Mouse (Mus musculus): ENCODE measurements around the gene Cmc2. TPM values are rescaled to one million over a fixed set of nuclear protein-coding genes. Genes with fewer than 3 reads are reported as not detected.
A peak's percentile ranks its signal among the peaks of the same experiment; 100 is the strongest.

The Cmc2 gene
- total RNA-seq (2014; rRNA removed) (6.9 and 9.5 TPM in 2 replicates), polyA plus RNA-seq (2015; fragmentation: Nextera tagmentation; extraction: Ambion mirVana) (26.8 and 27.9 TPM in 2 replicates)

DNA sequence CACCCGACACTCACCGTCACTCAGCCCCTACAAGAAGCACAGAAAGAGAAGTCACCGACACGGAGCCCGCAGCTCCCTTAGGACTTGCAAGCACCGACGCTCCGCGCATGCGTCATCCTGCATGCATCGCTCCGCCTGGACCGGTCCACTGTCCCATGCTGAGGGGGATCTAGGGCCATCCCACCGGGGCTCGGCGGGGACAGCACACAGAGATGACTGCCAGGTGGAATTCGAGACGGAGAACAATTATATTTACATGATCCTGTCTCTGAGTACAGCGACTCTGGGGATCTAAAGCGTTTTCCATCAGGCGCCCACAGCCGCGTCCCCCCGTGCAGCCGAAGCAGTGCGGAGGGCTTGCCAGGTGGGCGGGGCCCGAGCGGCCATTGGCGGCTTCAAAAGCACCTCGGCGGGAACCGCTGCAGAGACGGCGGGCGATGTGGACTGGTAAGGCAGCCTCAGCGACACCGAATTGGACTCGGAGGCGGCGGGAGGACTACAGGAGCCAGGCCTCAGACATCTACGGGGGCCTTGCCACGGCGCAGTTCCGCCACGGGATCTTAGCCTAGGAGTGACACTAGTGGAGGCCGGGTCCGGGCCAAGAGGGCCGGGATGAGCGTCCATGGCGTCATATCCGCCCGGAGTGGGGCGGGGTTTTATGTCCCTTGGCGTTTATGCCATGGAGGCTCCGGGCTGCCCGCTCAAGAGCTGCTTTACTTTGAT lies at the start of gene Cmc2, which contains the start of gene Cenpn:
Gene Cmc2, minus strand, starts transcription at position 119 of the 723 bp plus-strand sequence.
Gene Cenpn, plus strand, starts transcription at position 394 of the 723 bp plus-strand sequence.
- WGBS = under 1% methylated on average over 57 of the region's 57 CpGs
- Histone ChIP-seq H3K4me2 (ENCODE audit: low read depth) (peak within 1 kb of the TSS; percentile 84), H3K4me1 (ENCODE audit: insufficient read depth) (0 out of 2 replicates have a peak, but pooled peaks cover 4% of the 10 kb centered on the region), H3K27me3 (ENCODE audit: insufficient read depth, low read length) (no peaks in the 10 kb centered on the region), H3K27ac (ENCODE audit: low read depth, low read length) (peak within 1 kb of the TSS; percentile 78), H3K36me3 (ENCODE audit: insufficient read depth) (no peaks in the 10 kb centered on the region), H3K4me3 (ENCODE audit: low read depth, low read length) (peak within 1 kb of the TSS; percentile 85), H3K9ac (peak within 1 kb of the TSS; percentile 59), H3K9me3 (ENCODE audit: low read length) (no peaks in the 10 kb centered on the region)
- TF ChIP-seq CTCF (IDR thresholded peaks at IDR 0.05; ENCODE audit: low read depth) = no peak
- ATAC-seq (peak; percentile 97), DNase-seq (peak; percentile 98)

DNA sequence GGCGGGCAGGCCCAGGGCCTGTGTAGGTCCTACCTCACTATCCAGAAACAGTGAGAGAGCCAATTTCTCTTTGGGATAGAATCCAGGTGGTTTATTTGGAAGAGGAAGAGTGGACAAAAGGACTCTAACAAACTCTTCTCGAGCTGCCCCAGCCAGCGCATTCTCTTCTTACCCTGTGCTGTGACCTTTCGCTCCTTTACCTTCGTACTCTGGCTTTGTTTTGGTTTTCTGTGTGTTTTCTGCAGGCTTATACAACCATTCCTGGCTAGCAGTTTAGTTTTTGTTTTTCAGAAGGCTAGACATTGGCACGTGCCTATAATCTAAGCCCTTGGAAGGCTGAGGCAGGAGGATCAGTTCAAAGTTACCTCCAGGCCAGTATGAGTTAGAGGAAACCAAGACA lies 48.3 kb upstream of the Cmc2 start:
- Histone ChIP-seq H3K4me3 (ENCODE audit: low read depth, low read length) (no peak overlapping the region), H3K4me2 (ENCODE audit: low read depth) (no peak overlapping the region), H3K4me1 (ENCODE audit: insufficient read depth) (no peaks in the 10 kb centered on the region), H3K27me3 (ENCODE audit: insufficient read depth, low read length) (no peaks in the 10 kb centered on the region), H3K36me3 (ENCODE audit: insufficient read depth) (peaks cover 5% of the 10 kb centered on the region), H3K9me3 (ENCODE audit: low read length) (no peaks in the 10 kb centered on the region), H3K9ac (no peak overlapping the region), H3K27ac (ENCODE audit: low read depth, low read length) (no peak overlapping the region)
- ATAC-seq (no peak), DNase-seq (no peak)
- TF ChIP-seq CTCF (IDR thresholded peaks at IDR 0.05; ENCODE audit: low read depth) = no peak
- WGBS = 80% methylated on average over 6 of the region's 6 CpGs

DNA sequence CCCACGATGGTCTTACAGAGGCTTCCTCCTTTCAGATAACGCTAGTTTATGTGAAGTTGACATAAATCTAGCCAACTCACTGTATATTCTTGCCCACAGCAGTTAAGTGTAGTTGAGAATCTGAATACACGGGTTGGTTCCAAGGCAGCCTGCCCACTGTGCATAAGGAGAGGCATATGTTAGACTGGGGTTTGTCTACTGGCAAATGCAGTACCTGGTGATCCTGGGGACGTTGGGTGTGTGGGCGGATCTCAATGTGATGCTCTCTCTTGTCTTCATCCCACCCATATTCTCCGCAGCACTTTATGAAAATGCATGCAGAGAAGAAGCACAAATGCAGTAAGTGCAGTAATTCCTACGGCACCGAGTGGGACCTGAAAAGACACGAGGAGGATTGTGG lies 33.2 kb upstream of the Cmc2 start:
- DNase-seq (no peak), ATAC-seq (no peak)
- no peaks in the 10 kb centered on the region for H3K27me3 ChIP-seq (ENCODE audit: insufficient read depth, low read length)
- no peaks in the 10 kb centered on the region for H3K9me3 ChIP-seq (ENCODE audit: low read length)
- no peak for TF ChIP-seq CTCF (IDR thresholded peaks at IDR 0.05; ENCODE audit: low read depth)
- H3K27ac ChIP-seq (ENCODE audit: low read depth, low read length) = no peak overlapping the region
- H3K4me2 ChIP-seq (ENCODE audit: low read depth) = no peak overlapping the region
- H3K4me3 ChIP-seq (ENCODE audit: low read depth, low read length) = no peak overlapping the region
- 91% methylated on average over 9 of the region's 9 CpGs for whole genome bisulfite sequencing
- H3K36me3 ChIP-seq (ENCODE audit: insufficient read depth) = peaks cover 60% of the 10 kb centered on the region
- H3K9ac ChIP-seq = no peak overlapping the region
- no peaks in the 10 kb centered on the region for H3K4me1 ChIP-seq (ENCODE audit: insufficient read depth)

DNA sequence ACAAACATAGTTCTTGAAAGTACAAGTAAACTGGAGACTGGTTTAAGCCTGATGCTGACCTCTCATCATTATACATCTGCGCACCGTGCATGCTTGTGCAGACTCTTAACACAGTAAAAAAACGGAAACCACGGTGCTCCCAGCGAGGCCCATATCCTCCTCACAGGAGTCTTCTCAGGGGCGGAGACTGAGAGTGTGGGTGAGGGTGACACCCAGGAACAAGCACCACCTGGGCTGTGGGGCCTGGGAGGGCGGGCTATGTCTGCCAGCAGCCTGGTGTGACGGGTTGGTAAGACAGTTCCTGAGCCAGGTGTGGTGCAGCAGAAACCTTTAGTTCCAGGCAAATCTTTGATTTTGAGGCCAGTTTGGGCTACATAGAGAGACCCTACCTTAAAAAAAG lies 31.2 kb upstream of the Cmc2 start:
- TF ChIP-seq CTCF (IDR thresholded peaks at IDR 0.05; ENCODE audit: low read depth) = no peak
- Histone ChIP-seq H3K4me3 (ENCODE audit: low read depth, low read length) (no peak overlapping the region), H3K36me3 (ENCODE audit: insufficient read depth) (peaks cover 41% of the 10 kb centered on the region), H3K27ac (ENCODE audit: low read depth, low read length) (no peak overlapping the region), H3K9me3 (ENCODE audit: low read length) (no peaks in the 10 kb centered on the region), H3K4me2 (ENCODE audit: low read depth) (no peak overlapping the region), H3K9ac (no peak overlapping the region), H3K4me1 (ENCODE audit: insufficient read depth) (no peaks in the 10 kb centered on the region), H3K27me3 (ENCODE audit: insufficient read depth, low read length) (no peaks in the 10 kb centered on the region)
- 93% methylated on average over 8 of the region's 8 CpGs for WGBS
- no peak for DNase-seq
- no peak for ATAC-seq

DNA sequence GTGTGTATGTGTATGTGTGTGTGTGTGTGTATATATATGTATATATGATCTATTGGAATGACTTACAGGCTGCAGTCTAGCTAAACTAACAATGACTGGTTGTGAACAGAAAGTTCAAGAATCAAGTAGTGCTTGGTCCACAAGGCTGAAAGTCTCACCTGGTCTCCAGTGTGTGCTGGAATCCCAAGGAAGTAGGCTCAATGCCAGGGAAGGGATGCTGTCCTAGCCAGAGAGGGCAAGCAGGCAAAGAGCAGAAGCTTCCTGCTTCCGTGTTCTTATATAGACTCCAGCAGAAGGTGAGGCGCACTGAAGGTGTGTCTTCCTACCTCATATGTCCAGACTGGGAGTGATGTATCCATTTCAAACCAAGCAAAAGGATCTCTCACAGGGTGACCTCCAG lies 30.5 kb upstream of the Cmc2 start:
- no peaks in the 10 kb centered on the region for H3K9me3 ChIP-seq (ENCODE audit: low read length)
- H3K4me1 ChIP-seq (ENCODE audit: insufficient read depth) = no peaks in the 10 kb centered on the region
- H3K4me3 ChIP-seq (ENCODE audit: low read depth, low read length) = no peak overlapping the region
- TF ChIP-seq CTCF (IDR thresholded peaks at IDR 0.05; ENCODE audit: low read depth) = no peak
- ATAC-seq = no peak
- no peak for DNase-seq
- H3K27ac ChIP-seq (ENCODE audit: low read depth, low read length) = no peak overlapping the region
- WGBS = 92% methylated on average over 2 of the region's 2 CpGs
- H3K36me3 ChIP-seq (ENCODE audit: insufficient read depth) = peaks cover 35% of the 10 kb centered on the region
- no peaks in the 10 kb centered on the region for H3K27me3 ChIP-seq (ENCODE audit: insufficient read depth, low read length)
- H3K4me2 ChIP-seq (ENCODE audit: low read depth) = no peak overlapping the region
- no peak overlapping the region for H3K9ac ChIP-seq

DNA sequence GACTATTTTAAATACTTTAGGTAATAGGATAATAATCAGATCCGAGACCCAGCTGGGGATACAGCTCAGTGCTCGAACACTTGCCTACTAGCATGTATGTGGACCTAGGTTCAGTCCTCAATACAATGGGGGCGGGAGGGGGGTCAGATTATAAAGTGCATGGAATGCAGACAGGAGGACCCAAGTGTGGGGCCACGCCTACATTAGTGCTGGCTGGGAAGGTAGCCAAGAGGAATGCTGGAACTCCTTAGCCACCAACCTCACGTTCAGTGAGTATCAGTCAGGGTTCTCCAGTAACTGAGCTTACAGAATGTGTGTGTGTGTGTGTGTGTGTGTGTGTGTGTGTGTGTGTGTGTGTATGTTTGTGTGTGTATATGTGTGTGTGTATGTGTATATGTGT lies 30.1 kb upstream of the Cmc2 start:
- 58% methylated on average over 5 of the region's 5 CpGs for WGBS
- Histone ChIP-seq H3K4me1 (ENCODE audit: insufficient read depth) (no peaks in the 10 kb centered on the region), H3K4me2 (ENCODE audit: low read depth) (no peak overlapping the region), H3K9ac (no peak overlapping the region), H3K27ac (ENCODE audit: low read depth, low read length) (no peak overlapping the region), H3K9me3 (ENCODE audit: low read length) (no peaks in the 10 kb centered on the region), H3K36me3 (ENCODE audit: insufficient read depth) (peaks cover 31% of the 10 kb centered on the region), H3K27me3 (ENCODE audit: insufficient read depth, low read length) (no peaks in the 10 kb centered on the region), H3K4me3 (ENCODE audit: low read depth, low read length) (no peak overlapping the region)
- ATAC-seq = no peak
- no peak for TF ChIP-seq CTCF (IDR thresholded peaks at IDR 0.05; ENCODE audit: low read depth)
- no peak for DNase-seq

DNA sequence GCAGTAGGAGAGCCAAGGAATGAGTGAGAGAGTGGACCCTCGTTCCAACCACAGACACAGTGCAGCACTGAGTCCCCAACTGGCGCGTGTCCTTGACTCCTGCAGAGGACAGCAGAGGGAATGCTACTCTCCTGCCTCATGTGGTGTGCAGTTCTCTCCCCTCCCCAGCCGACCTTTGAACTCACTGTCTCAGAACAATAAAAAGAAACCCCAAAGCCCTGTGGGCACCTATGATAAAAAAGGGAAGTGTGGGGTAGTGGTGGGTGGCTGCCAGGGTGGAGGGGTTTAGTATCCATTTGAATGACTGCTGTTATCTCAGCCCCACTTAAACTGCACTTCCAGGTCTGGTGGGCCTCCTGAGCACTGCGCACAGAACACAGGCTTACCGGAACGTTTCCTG lies 26.3 kb upstream of the Cmc2 start:
- WGBS = 92% methylated on average over 7 of the region's 7 CpGs
- Histone ChIP-seq H3K36me3 (ENCODE audit: insufficient read depth) (no peaks in the 10 kb centered on the region), H3K4me1 (ENCODE audit: insufficient read depth) (peaks cover 14% of the 10 kb centered on the region), H3K9me3 (ENCODE audit: low read length) (no peaks in the 10 kb centered on the region), H3K27ac (ENCODE audit: low read depth, low read length) (no peak overlapping the region), H3K9ac (no peak overlapping the region), H3K4me2 (ENCODE audit: low read depth) (no peak overlapping the region), H3K4me3 (ENCODE audit: low read depth, low read length) (no peak overlapping the region), H3K27me3 (ENCODE audit: insufficient read depth, low read length) (no peaks in the 10 kb centered on the region)
- no peak for ATAC-seq
- DNase-seq = no peak
- TF ChIP-seq CTCF (IDR thresholded peaks at IDR 0.05; ENCODE audit: low read depth) = no peak
